Mouse (Mus musculus): ENCODE results near the gene Fbl.

DNA sequence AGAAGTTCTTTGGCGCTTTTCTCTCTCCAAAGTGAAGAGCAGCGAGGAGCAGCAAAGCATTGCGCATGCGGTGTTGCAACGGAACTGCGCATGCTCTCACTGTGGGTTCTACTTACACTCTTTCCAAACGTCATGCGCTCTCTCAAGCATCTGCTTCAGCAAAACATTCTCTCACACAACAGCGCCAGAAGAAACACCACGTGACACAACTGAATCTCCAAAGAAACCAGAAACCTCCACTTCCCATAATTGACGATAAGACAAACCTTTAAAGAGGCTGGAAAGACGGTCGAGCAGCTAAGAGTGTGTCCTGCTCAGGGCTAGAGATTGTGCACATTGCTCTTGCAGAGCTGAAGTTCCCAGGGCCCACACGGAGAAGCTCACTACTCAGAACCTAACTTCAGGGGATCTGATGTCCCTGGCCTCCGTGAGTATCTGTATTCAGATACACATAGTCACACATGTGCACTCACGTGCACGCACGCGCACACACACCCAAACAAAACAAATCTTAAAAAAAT, 39.5 kb downstream of the Fbl start:
- no peak for TF ChIP-seq MYOG (IDR thresholded peaks at IDR 0.05; ENCODE audit: control insufficient read depth in 1 of 3, insufficient read depth in 1 of 3, insufficient read length in 2 of 3, low read depth in 2 of 3)
- no peak for TF ChIP-seq MAX (IDR thresholded peaks at IDR 0.05; ENCODE audit: low read depth)
- no peak for TF ChIP-seq POLR2A (IDR thresholded peaks at IDR 0.05; ENCODE audit: insufficient read length, low read depth)
- no peak for TF ChIP-seq CEBPB (IDR thresholded peaks at IDR 0.05; ENCODE audit: insufficient read depth, poor library complexity, severe bottlenecking)
- TF ChIP-seq TCF12 (IDR thresholded peaks at IDR 0.05; ENCODE audit: insufficient read depth, poor library complexity, severe bottlenecking): no peak
- TF ChIP-seq E2F4 (IDR thresholded peaks at IDR 0.05; ENCODE audit: insufficient read depth): no peak
- TF ChIP-seq POLR2AphosphoS2 (IDR thresholded peaks at IDR 0.05; ENCODE audit: insufficient read length, low read depth): no peak
- TF ChIP-seq MYOD1 (IDR thresholded peaks at IDR 0.05; ENCODE audit: control insufficient read depth in 1 of 3, insufficient read length in 2 of 3, low read depth in 2 of 3): no peak
- no peak for TF ChIP-seq SRF (IDR thresholded peaks at IDR 0.05; ENCODE audit: control insufficient read depth, insufficient read length, low read depth)
- TF ChIP-seq USF1 (IDR thresholded peaks at IDR 0.05; ENCODE audit: low read depth): peak; percentile 30

All from myocyte (in vitro differentiated cells).